Mouse (Mus musculus): ENCODE results near the gene Ddx20. TPM values are rescaled to one million over a fixed set of nuclear protein-coding genes. Genes with fewer than 3 reads are reported as not detected.

The Ddx20 gene
- total RNA-seq, 2 experiments from 2014 or later: 6.7 to 7.6 TPM

Other genes starting within 250 kb of the Ddx20 start
- gene Kcnd3, start 235.2 kb downstream of the Ddx20 start, total RNA-seq (2021): 1 to 10 TPM in 1 of 2 experiments, under 1 TPM in 1; 0.33 to 1.3 TPM
- gene Inka2, start 17.0 kb upstream of the Ddx20 start, total RNA-seq (2021): 1 to 10 TPM; 5.7 to 8.8 TPM
- 100 to 1,000 TPM in 1 of 2 experiments, 10 to 100 TPM in 1; 95.3 to 107 TPM for gene Rap1a, start 113.8 kb upstream of the Ddx20 start, total RNA-seq (2021)
- gene Adora3, start 183.3 kb upstream of the Ddx20 start, total RNA-seq (2021): not detected
- gene Tmigd3, start 183.3 kb upstream of the Ddx20 start, total RNA-seq (2021): not detected
- under 1 TPM; 0.44 to 0.74 TPM for gene I830077J02Rik, start 245.1 kb upstream of the Ddx20 start, total RNA-seq (2021)